Mouse (Mus musculus): ENCODE results near the gene Mycbpap. TPM values are rescaled to one million over a fixed set of nuclear protein-coding genes. Genes with fewer than 3 reads are reported as not detected.

The Mycbpap gene
- total RNA-seq (2021), result 1 to 10 TPM; 8.5 to 8.9 TPM
- long read RNA-seq, experiment 1, partial matches to known transcripts, result 0 of 8 reads
- long read RNA-seq, experiment 1, other reads (novel, unspliced or antisense), result 6 of 8 reads
- long read RNA-seq, experiment 2, transcript Mycbpap-203 (18 exons, 3,415 nt), result major isoform, 5 of 11 reads
- long read RNA-seq, experiment 2, partial matches to known transcripts, result 1 of 11 reads
- long read RNA-seq, experiment 2, other reads (novel, unspliced or antisense), result 5 of 11 reads

GRCm38 (mm10) chr11:94521219-94521843 lies at the start of gene Mycbpap:
TSS of gene Mycbpap (minus strand) at chr11:94521742.
- Histone ChIP-seq H3K27ac (peak within 1 kb of the TSS; percentile 72), H3K4me3 (peak within 1 kb of the TSS; percentile 82)
- peak; percentile 57 to 74 for DNase-seq (ENCODE audit: extremely low spot score in 1 of 2, low spot score in 2 of 2)
- TF ChIP-seq CTCF (IDR thresholded peaks at IDR 0.05), result no peak; the same call in 1 of the 2 replicates
- intact Hi-C loops (cut with DNase I), result no loop called here

DNA sequence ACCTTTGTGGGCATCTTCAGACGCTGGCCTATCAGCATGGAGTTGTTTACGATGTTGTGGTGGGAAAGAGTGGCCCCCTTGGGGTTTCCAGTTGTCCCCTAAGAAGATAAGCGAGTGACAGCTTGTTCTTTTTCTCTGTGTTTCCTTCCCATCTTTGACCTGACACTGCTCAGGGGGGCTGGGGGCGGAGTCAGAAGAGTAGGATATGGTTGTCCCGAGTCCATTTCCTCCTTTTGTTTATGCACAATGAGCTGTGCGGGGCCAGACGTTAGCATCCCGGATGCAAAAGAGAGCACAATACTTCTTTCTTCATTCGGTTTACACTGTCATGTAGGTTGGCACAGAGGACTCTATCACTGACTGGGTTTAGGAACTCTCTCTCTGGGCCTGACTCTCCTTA lies 49.1 kb upstream of the Mycbpap start:
- DNase-seq (ENCODE audit: extremely low spot score in 1 of 2, low spot score in 2 of 2), result no peak
- Histone ChIP-seq H3K4me3 (no peak overlapping the region), H3K27ac (no peak overlapping the region)
- no peak for TF ChIP-seq CTCF (IDR thresholded peaks at IDR 0.05)
- intact Hi-C loops (cut with DNase I), result no loop called here

- intact Hi-C loops (cut with DNase I), result loop anchor here (5.0 kb wide), 1 partner anchor 35 kb away; the partner anchor contains the start of gene Acsf2
- Histone ChIP-seq H3K27ac (no peak overlapping the region), H3K4me3 (no peak overlapping the region)
- DNase-seq (ENCODE audit: extremely low spot score in 1 of 2, low spot score in 2 of 2), result no peak
- TF ChIP-seq CTCF (IDR thresholded peaks at IDR 0.05), result no peak
Observed at GRCm38 (mm10) chr11:94567326-94567725, 45.8 kb upstream of the Mycbpap start.

- no peak for TF ChIP-seq CTCF (IDR thresholded peaks at IDR 0.05)
- Histone ChIP-seq H3K27ac (no peak overlapping the region), H3K4me3 (no peak overlapping the region)
- no peak for DNase-seq (ENCODE audit: extremely low spot score in 1 of 2, low spot score in 2 of 2)
- intact Hi-C loops (cut with DNase I), result loop anchor here (5.0 kb wide), 1 partner anchor 36 kb away; the partner anchor contains the start of gene Acsf2
Observed at GRCm38 (mm10) chr11:94566534-94566933, 45.0 kb upstream of the Mycbpap start.

GRCm38 (mm10) chr11:94565151-94565479 lies 43.6 kb upstream of the Mycbpap start:
- intact Hi-C loops (cut with DNase I), result loop anchor here (5.0 kb wide), 1 partner anchor 37 kb away; the partner anchor contains the start of gene Acsf2
- TF ChIP-seq CTCF (IDR thresholded peaks at IDR 0.05), result no peak; the same call in 1 of the 2 replicates
- H3K4me3 ChIP-seq, result no peak overlapping the region
- H3K27ac ChIP-seq, result no peak overlapping the region
- no peak for DNase-seq (ENCODE audit: extremely low spot score in 1 of 2, low spot score in 2 of 2)

DNA sequence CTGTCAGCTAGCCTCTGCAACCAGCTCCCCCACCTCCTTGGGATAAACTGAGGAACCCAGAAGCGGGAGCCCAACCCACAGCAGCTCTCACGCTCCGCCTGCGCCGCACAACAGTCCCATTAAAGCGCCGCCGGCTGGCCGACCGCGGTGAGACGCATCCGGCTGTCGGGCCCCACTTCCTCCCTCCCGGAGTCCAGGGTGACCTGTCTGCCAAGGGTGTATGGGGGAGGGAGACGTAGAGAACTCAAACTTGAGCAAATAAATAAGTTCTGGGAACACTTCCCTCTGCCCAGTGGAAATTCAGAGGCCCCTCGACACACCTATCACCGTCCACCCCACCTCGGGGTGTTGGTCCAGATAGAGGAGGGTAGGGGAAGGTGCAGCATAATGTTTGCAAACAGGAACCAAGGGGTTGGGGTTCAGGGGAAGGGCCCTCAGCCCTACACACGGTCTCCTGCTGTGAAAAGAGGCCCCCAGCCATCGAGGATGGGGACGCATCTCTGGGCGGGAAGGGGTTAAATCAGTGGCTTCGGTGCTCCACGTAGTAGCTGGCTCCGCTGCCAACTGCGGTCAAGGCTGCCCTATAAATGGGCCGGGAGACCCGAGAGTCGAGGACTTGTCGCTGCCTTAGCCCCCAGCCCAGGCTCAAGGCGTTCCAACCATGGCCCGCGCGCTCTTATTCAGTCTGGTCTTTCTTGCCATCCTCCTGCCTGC lies 43.1 kb upstream of the Mycbpap start, which contains the start of gene Chad:
TSS of gene Chad (plus strand) at position 611 of the 714 bp plus-strand sequence.
- Histone ChIP-seq H3K4me3 (peak within 1 kb of the TSS; percentile 23; the same call in 1 of the 2 replicates), H3K27ac (no peak within 1 kb of the TSS)
- intact Hi-C loops (cut with DNase I), result loop anchor here (5.0 kb wide), 2 partner anchors 38 to 53 kb away; partner anchors contain the start of gene Acsf2
- no peak; the same call in none of the 2 replicates for TF ChIP-seq CTCF (IDR thresholded peaks at IDR 0.05)
- no peak for DNase-seq (ENCODE audit: extremely low spot score in 1 of 2, low spot score in 2 of 2)

GRCm38 (mm10) chr11:94563821-94564220 lies 42.3 kb upstream of the Mycbpap start:
- H3K27ac ChIP-seq, result no peak overlapping the region
- no peak for DNase-seq (ENCODE audit: extremely low spot score in 1 of 2, low spot score in 2 of 2)
- no peak for TF ChIP-seq CTCF (IDR thresholded peaks at IDR 0.05)
- H3K4me3 ChIP-seq, result no peak overlapping the region
- intact Hi-C loops (cut with DNase I), result loop anchor here (5.0 kb wide), 1 partner anchor 53 kb away; no protein-coding TSS in a partner anchor

- Histone ChIP-seq H3K27ac (no peak overlapping the region), H3K4me3 (no peak overlapping the region)
- intact Hi-C loops (cut with DNase I), result loop anchor here (5.0 kb wide), 1 partner anchor 54 kb away; no protein-coding TSS in a partner anchor
- no peak for TF ChIP-seq CTCF (IDR thresholded peaks at IDR 0.05)
- DNase-seq (ENCODE audit: extremely low spot score in 1 of 2, low spot score in 2 of 2), result no peak
Observed at GRCm38 (mm10) chr11:94563383-94563782, 41.8 kb upstream of the Mycbpap start.

DNA sequence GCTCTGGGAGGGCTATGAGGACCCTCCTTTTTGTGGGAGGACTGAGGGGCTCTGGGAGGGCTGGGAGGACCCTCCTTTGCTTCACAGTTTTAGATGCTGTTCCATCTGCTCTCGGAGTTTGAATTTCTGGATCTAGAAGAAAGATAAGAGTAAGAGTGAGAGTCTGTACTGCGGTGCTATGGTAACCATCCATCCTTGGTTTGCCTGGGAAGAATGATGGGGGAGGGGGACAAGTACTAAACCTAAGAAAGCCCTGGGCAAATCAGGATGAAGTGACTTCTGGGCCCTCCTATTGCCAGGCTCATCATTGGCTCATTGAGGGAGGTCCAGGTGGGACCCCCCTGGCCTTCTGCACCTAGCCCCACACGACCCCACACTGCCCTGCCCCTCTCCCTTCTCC lies 36.7 kb upstream of the Mycbpap start:
- no peak overlapping the region for H3K27ac ChIP-seq
- intact Hi-C loops (cut with DNase I), result no loop called here
- no peak for DNase-seq (ENCODE audit: extremely low spot score in 1 of 2, low spot score in 2 of 2)

DNA sequence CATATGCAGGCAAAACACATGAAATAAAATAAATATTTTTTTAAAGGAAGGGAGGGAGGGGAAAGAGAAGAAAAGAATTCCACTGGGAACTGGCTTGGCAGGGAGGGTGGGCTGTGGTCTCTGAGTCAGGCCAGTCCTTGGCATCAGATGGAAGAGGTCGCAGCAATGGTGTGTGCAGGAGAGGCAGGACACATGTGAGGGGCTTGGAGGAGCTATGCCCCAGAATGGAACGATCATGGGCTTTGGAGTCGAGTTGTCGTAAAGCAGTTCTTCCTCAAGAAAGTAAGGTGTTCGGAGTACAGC lies 28.9 kb upstream of the Mycbpap start:
- DNase-seq (ENCODE audit: extremely low spot score in 1 of 2, low spot score in 2 of 2), result no peak
- no peak for TF ChIP-seq CTCF (IDR thresholded peaks at IDR 0.05)
- no peak overlapping the region for H3K4me3 ChIP-seq
- H3K27ac ChIP-seq, result no peak overlapping the region
- intact Hi-C loops (cut with DNase I), result no loop called here

More for the DNA sequence above, 36.7 kb upstream of the Mycbpap start:
- H3K4me3 ChIP-seq, result no peak overlapping the region
- no peak for TF ChIP-seq CTCF (IDR thresholded peaks at IDR 0.05)

DNA sequence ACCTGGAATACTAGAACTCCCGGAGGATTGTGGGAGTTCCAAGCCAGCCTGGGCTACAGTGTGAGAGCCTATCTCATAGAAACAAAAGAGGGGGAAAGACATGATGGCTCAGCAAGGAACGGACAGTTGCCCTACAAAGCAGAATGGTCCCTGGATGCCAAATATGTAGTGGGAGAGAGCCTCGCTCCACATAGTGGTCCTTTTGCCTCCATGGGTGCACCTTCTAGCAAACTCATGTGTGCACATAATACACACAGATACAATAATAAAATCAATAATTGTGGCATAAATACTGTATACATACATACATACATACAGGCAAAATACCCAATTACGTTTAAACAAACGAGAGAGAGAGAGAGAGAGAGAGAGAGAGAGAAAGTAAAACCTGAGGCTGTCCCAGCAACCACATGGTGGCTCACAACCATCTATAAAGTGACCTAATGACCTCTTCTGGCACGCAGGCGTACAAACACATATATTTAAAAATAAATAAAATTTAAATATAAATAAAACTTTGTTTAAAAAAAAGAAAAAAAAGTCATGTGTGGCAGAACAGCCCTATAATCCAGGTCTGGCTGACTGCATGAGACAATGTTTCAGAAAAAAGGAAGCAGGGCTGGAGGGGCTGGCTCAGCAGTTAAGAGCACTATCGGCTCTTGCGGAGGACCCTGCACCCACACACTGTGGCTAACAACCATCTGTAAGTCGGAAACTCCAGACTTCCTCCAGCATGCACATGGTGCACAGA lies 28.3 kb upstream of the Mycbpap start:
- intact Hi-C loops (cut with DNase I), result loop anchor here (2.0 to 10.0 kb wide), 5 partner anchors 59 to 405 kb away; partner anchors contain the start of gene Ankrd40
- no peak for DNase-seq (ENCODE audit: extremely low spot score in 1 of 2, low spot score in 2 of 2)
- H3K4me3 ChIP-seq, result no peak overlapping the region
- peak overlapping the region; percentile 95 for H3K27ac ChIP-seq
- TF ChIP-seq CTCF (IDR thresholded peaks at IDR 0.05), result no peak
